ENCODE assay signal across 8 mouse cellular contexts in the genomic region with DNA sequence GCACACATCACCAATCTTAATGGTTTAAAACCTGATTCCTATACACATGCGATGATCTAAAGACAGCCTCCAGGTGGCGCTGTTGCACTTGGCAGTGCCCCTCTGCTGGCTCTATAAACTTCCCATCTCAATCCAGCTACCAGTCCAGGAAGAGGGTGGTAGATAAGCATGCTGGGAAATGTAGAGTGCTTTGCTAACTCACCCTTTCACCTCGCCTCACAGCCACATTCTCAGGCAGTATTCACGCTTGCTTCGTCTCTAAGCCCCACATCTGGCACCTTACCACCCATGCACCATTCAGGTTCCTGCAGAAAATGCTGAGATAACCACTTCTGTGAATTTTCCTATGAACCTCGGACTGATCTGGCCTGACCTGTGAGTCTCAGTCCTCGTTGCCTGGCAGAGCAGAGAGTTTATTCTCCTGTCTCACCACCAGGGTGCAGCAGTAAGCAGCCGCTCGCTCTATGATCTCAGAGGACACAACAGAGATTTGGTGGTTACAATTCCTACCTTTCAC. TPM values are rescaled to one million over a fixed set of nuclear protein-coding genes. Genes with fewer than 3 reads are reported as not detected.
DNase-seq lines count a peak whose midpoint lies in the region; ATAC-seq and TF ChIP-seq lines count a peak whose summit lies in the region.

No protein-coding gene starts in this region.

- no peak for TF ChIP-seq POLR2A in liver, adult 2 months (IDR thresholded peaks at IDR 0.05; ENCODE audit: extremely low read depth, insufficient read depth, low read length)

- no peaks in the 10 kb centered on the region for H3K27me3 ChIP-seq in heart, embryonic 12.5 days (replicated peaks)
- no peaks in the 10 kb centered on the region for H3K27me3 ChIP-seq in kidney, embryonic 16.5 days (ENCODE audit: insufficient read depth, low read length)
- no peaks in the 10 kb centered on the region for H3K27me3 ChIP-seq in liver, adult 2 months (ENCODE audit: control insufficient read depth, insufficient read depth, low read length)

- peak overlapping the region; percentile 72 for H3K27ac ChIP-seq in heart, embryonic 12.5 days (ENCODE audit: poor library complexity, severe bottlenecking)
- H3K27ac ChIP-seq in kidney, embryonic 16.5 days (ENCODE audit: low read length) = no peak overlapping the region
- H3K27ac ChIP-seq in liver, adult 2 months (replicated peaks; ENCODE audit: insufficient read depth, low read depth, low read length) = peak overlapping the region; percentile 83

- peak; percentile 93 for TF ChIP-seq CTCF in liver, adult 2 months (IDR thresholded peaks at IDR 0.05; ENCODE audit: low read depth, low read length)

- 6% methylated on average over 9 of the region's 9 CpGs for WGBS in heart, embryonic 12.5 days
- WGBS in kidney, embryonic 16.5 days = 8% methylated on average over 9 of the region's 9 CpGs
- 5% methylated on average over 9 of the region's 9 CpGs for WGBS in liver, adult 2 months

- peak; percentile 84 for ATAC-seq in erythroid progenitor cell, adult 5-6 weeks (replicated peaks; ENCODE audit: low FRiP score, poor library complexity, severe bottlenecking)
- peak; percentile 85 for ATAC-seq in heart, embryonic 12.5 days (ENCODE audit: insufficient number of reproducible peaks, low FRiP score)
- peak; percentile 93 for ATAC-seq in kidney, embryonic 16.5 days (ENCODE audit: low FRiP score, low TSS enrichment)
- peak; percentile 73 for ATAC-seq in monocyte, adult 5-6 weeks (replicated peaks; ENCODE audit: insufficient number of reproducible peaks, low FRiP score, low TSS enrichment, poor library complexity, severe bottlenecking)

- DNase-seq in CD4-positive helper T cell, adult 2 months (ENCODE audit: low read depth, low spot score) = peak; percentile 70
- DNase-seq in brain, embryonic 18.5 days (ENCODE audit: low read depth, low spot score) = peak; percentile 45
- DNase-seq in liver, adult 2 months (ENCODE audit: extremely low read depth, low read depth, low spot score) = peak; percentile 85
- DNase-seq in spleen, postnatal 4 days (ENCODE audit: low spot score in 2 of 2) = peak; percentile 59 to 85

- H3K9ac ChIP-seq in heart, embryonic 12.5 days = 0 out of 2 replicates have a peak overlapping the region, but pooled peaks have one; percentile 47
- peak overlapping the region; percentile 27 for H3K9ac ChIP-seq in kidney, embryonic 16.5 days (replicated peaks; ENCODE audit: low read length)
- H3K9ac ChIP-seq in liver, adult 2 months (ENCODE audit: low read depth, low read length) = peak overlapping the region; percentile 68

- peaks cover 38% of the 10 kb centered on the region for H3K36me3 ChIP-seq in heart, embryonic 12.5 days
- H3K36me3 ChIP-seq in kidney, embryonic 16.5 days (ENCODE audit: insufficient read depth, low read length) = peaks cover 22% of the 10 kb centered on the region
- peaks cover 14% of the 10 kb centered on the region for H3K36me3 ChIP-seq in liver, adult 2 months (ENCODE audit: control insufficient read depth, insufficient read depth, low read length)

- peak overlapping the region; percentile 39 for H3K4me3 ChIP-seq in heart, embryonic 12.5 days
- H3K4me3 ChIP-seq in kidney, embryonic 16.5 days (ENCODE audit: low read length) = peak overlapping the region; percentile 37
- peak overlapping the region; percentile 52 for H3K4me3 ChIP-seq in liver, adult 2 months (ENCODE audit: insufficient read depth, low read depth, low read length)

- peak overlapping the region; percentile 72 for H3K4me2 ChIP-seq in heart, embryonic 12.5 days
- peak overlapping the region; percentile 50 for H3K4me2 ChIP-seq in kidney, embryonic 16.5 days (replicated peaks; ENCODE audit: low read depth, low read length)

- peaks cover 10% of the 10 kb centered on the region for H3K4me1 ChIP-seq in heart, embryonic 12.5 days (replicated peaks)
- no peaks in the 10 kb centered on the region for H3K4me1 ChIP-seq in kidney, embryonic 16.5 days (ENCODE audit: insufficient read depth, low read length)
- H3K4me1 ChIP-seq in liver, adult 2 months (ENCODE audit: control insufficient read depth, insufficient read depth, low read length) = no peaks in the 10 kb centered on the region

- no peaks in the 10 kb centered on the region for H3K9me3 ChIP-seq in heart, embryonic 12.5 days (replicated peaks)
- no peaks in the 10 kb centered on the region for H3K9me3 ChIP-seq in kidney, embryonic 16.5 days (ENCODE audit: low read length)

- H3K79me2 ChIP-seq in liver, adult 2 months (ENCODE audit: control insufficient read depth, insufficient read depth, low read length) = no peaks in the 10 kb centered on the region

RNA-seq across cellular contexts. Expression of a gene that starts 46.7 kb away (rescaled TPM):
- total RNA-seq in erythroid progenitor cell, adult 5-6 weeks (2015; ENCODE audit: low replicate concordance) = 8.4 TPM in 1 of 2 replicates, not detected in the other
- 1.4 and 3.2 TPM in 2 replicates for total RNA-seq in erythroid progenitor cell, adult 5-6 weeks (2017; ENCODE audit: low replicate concordance)
- polyA plus RNA-seq in heart, embryonic 12.5 days (2016; fragmentation: Nextera tagmentation; extraction: Ambion mirVana) = 10.9 and 11.2 TPM in 2 replicates
- 14.7 and 20.0 TPM in 2 replicates for polyA plus RNA-seq in kidney, embryonic 16.5 days (2015; fragmentation: Nextera tagmentation; extraction: Ambion mirVana)
- total RNA-seq in liver, adult 2 months (2014; rRNA removed) = 3.5 and 4.2 TPM in 2 replicates
- polyA plus RNA-seq in liver, adult 2 months (2012; rRNA removed) = 0.43 and 0.63 TPM in 2 replicates
- 1.3 to 3.3 TPM in 2 of 3 replicates, not detected in the other for total RNA-seq in monocyte, adult 5-6 weeks (2017)
